Mouse (Mus musculus): ENCODE measurements at regions not wholly inside any gene's neighbourhood (a gene's known extent, or its start where the extent isn't known, plus 50 kb on each side); places are given as distances from the start of the nearest gene placed in this dataset.

- DNase-seq (ENCODE audit: low spot score), result no peak
Observed at GRCm38 (mm10) chr7:111242646-111243045, 159.8 kb upstream of the Eif4g2 start.

GRCm38 (mm10) chr7:111241538-111241937 is 158.7 kb upstream of the Eif4g2 start:
- DNase-seq (ENCODE audit: low spot score), result no peak

GRCm38 (mm10) chr7:111240234-111240826 is 157.5 kb upstream of the Eif4g2 start:
- DNase-seq (ENCODE audit: low spot score), result no peak

- DNase-seq (ENCODE audit: low spot score), result no peak
Observed at GRCm38 (mm10) chr7:111237819-111238218, 155.0 kb upstream of the Eif4g2 start.

GRCm38 (mm10) chr7:111230630-111231029 is 147.8 kb upstream of the Eif4g2 start:
- DNase-seq (ENCODE audit: low spot score), result no peak

- DNase-seq (ENCODE audit: low spot score), result no peak
Observed at GRCm38 (mm10) chr7:111227082-111227481, 144.3 kb upstream of the Eif4g2 start.

- DNase-seq (ENCODE audit: low spot score), result no peak
Observed at GRCm38 (mm10) chr7:111226026-111226656, 143.3 kb upstream of the Eif4g2 start.

GRCm38 (mm10) chr7:111215586-111215985 is 132.8 kb upstream of the Eif4g2 start:
- no peak for DNase-seq (ENCODE audit: low spot score)

GRCm38 (mm10) chr7:111214226-111214906 is 131.5 kb upstream of the Eif4g2 start:
- no peak for DNase-seq (ENCODE audit: low spot score)

- DNase-seq (ENCODE audit: low spot score), result no peak
Observed at GRCm38 (mm10) chr7:111212188-111212587, 129.4 kb upstream of the Eif4g2 start.

GRCm38 (mm10) chr7:111211641-111212040 is 128.8 kb upstream of the Eif4g2 start:
- DNase-seq (ENCODE audit: low spot score), result no peak

GRCm38 (mm10) chr7:111210282-111210681 is 127.5 kb upstream of the Eif4g2 start:
- DNase-seq (ENCODE audit: low spot score), result no peak

- no peak for DNase-seq (ENCODE audit: low spot score)
Observed at GRCm38 (mm10) chr7:111205876-111206275, 123.0 kb upstream of the Eif4g2 start.

- DNase-seq (ENCODE audit: low spot score), result no peak
Observed at GRCm38 (mm10) chr7:111198608-111199355, 116.0 kb upstream of the Eif4g2 start.

- no peak for DNase-seq (ENCODE audit: low spot score)
Observed at GRCm38 (mm10) chr7:111191674-111192073, 108.8 kb upstream of the Eif4g2 start.

- DNase-seq (ENCODE audit: low spot score), result no peak
Observed at GRCm38 (mm10) chr7:111191216-111191615, 108.4 kb upstream of the Eif4g2 start.

GRCm38 (mm10) chr7:111189731-111190130 is 106.9 kb upstream of the Eif4g2 start:
- DNase-seq (ENCODE audit: low spot score), result no peak

GRCm38 (mm10) chr7:111185954-111186353 is 103.1 kb upstream of the Eif4g2 start:
- DNase-seq (ENCODE audit: low spot score), result no peak

- no peak for DNase-seq (ENCODE audit: low spot score)
Observed at GRCm38 (mm10) chr7:111183512-111183911, 100.7 kb upstream of the Eif4g2 start.

- DNase-seq (ENCODE audit: low spot score), result no peak
Observed at GRCm38 (mm10) chr7:111182319-111182718, 99.5 kb upstream of the Eif4g2 start.

- no peak for DNase-seq (ENCODE audit: low spot score)
Observed at GRCm38 (mm10) chr7:111179401-111180271, 96.8 kb upstream of the Eif4g2 start.
